Mouse (Mus musculus) gastrocnemius, postnatal 14 days (tissue): ENCODE data around the gene Cyld. TPM values are rescaled to one million over a fixed set of nuclear protein-coding genes. Genes with fewer than 3 reads are reported as not detected.

Source experiments
- DNase-seq: peaks from one replicate; pipeline ENCODE4 v3.0.0; 2021; ENCODE audit warnings: mixed read lengths
- intact Hi-C: fragments of 180-260 bp; cut with DNase I; formaldehyde crosslinking; loops from one replicate; pipeline ENCODE4 v1.15.1; 2025; ENCODE audit warnings: low total_unique reads
- total RNA-seq, 2 experiments: library from RNA; stranded (reverse); gene quantifications; 2 replicates each; pipeline ENCODE4 v1.2.3; 2021

Gene Cyld
- total RNA-seq, 2 experiments from 2014 or later: 10.4 to 11.7 TPM

DNA sequence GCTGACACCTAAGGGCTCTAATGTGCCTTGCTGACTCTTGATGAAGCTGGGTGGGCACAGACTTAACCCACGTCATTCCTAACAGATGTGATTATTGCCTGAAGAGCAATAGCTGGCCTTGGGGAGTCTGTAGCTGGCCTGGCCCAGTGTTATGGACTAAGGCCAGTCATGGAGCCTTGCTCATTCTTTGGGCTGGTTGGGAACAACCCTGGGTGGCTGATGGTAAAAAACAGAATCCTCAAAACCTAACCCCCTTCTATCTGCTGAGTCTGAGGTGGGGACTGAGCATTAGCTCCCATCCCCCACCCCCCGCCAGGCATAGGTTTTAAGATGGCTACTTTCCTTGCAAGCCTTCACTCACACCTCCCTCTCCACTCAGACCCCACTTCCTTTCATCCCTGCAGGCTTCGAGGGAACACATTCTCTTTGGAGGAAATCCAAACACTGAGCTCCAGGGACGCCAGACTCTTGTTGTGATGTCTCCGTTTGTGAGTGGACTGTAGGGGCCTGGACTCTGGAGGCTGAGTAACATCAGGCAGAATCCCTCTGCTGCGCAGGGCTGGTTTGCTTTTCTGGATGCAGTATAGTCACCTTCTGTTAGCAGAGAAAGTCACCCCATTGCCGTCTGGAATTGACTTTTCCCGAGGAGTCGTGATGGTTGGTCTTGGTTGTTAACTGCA is 10.5 kb upstream of the Cyld start:
- DNase-seq: no peak
- intact Hi-C loops: no loop called here

DNA sequence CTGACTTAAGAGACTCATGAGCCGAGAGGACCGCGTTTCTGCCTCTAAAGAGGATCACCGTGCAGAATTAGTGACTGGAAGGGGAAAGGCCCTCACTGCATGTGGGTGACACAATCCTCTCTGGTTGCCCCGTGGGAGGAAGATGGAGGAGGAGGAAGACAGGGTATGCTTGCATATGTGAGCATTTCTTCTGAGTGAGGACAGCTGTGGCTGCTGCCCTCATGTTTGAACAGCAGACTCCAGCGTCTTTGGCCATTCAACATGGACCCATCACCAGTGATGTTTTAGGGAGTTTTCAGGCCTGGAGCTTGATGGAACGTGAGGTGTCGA is 10.0 kb upstream of the Cyld start:
- intact Hi-C loops: no loop called here
- DNase-seq: no peak

DNA sequence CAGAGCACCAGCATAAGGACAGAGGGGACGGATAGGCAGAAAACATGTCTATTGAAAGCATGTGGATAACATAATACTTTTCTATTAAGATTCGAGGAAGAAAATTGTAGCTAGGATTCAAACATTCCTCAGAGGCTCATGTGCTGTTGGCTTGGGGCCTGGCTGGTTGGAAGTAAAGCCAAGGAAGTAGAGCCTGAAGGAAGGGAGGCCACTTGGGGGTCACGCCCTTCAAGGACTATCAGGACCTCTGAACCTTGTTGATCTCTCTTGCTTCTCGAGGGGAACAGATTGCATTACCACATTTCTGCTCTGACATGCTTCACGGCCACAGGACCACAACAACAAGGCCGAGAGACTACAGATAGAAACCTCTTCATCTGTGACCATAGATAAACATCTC is 7.7 kb upstream of the Cyld start:
- DNase-seq: no peak
- intact Hi-C loops: no loop called here

DNA sequence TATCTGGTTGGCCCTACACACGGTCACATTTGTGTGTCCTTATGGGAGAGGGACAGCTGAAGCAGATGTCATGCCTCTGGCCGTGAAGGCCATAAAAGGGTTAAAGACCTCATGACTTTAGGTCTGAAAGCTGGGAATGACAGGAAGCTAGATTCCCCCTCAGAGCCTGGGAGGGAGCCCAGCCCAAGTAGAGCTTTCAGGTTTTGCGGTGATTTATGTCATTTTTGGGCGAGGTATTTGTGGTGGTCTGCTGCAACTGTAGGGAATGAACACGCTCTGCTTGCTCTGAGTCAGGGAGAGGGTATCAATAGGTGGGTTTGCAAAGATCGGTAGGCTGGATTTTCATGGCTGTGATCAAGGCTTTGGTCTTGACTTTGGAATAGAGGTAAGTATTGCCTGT is 6.9 kb upstream of the Cyld start:
- intact Hi-C loops: no loop called here
- no peak for DNase-seq

DNA sequence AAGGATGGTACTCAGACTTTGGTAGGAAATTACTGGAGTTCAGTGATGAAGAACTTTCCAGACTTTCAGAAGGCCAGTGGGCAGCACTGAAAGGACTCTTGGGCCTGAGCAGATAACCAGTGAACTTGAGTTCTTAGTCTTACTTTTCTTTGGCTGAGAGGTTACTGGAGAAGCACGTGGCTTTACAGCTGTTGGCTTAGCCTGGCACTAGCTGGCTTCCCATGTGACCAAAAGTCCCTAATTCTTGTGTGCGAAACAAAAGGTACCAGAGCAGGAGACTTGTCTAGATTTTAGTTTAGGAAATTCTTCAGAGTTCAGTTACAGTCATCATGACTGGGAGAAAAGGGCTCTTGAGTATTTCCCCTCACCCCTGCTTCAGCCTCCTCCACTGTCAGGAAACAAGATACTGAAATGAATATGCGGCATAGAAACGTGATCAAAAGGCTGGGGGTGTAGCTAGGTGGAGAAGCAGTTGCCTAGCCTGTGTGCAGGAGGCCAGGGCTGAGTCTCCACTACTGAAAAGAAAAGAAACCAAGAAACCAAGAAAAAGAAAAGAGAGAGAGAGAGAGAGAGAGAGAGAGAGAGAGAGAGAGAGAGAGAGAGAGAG is 5.4 kb upstream of the Cyld start:
- intact Hi-C loops: no loop called here
- no peak for DNase-seq

DNA sequence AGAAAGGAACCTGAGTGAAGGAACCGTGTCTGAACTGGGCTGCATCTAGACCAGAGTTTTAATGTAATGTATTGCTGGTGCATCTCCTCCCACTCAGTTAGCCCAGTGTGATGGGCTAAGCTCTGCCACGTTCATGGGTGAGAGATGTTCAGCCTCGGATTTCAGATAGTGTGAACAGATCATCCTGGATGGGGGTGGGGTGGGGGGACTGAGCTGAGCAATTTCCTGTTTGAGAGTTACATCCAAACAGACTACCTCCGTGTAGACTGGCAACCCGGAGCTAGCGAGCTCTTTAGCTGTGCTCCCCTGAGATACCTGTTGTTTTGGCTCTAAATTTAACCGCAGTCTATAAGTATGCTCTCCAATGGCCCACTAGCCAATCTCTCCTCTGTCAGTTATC is 4.9 kb upstream of the Cyld start:
- no peak for DNase-seq
- intact Hi-C loops: no loop called here

DNA sequence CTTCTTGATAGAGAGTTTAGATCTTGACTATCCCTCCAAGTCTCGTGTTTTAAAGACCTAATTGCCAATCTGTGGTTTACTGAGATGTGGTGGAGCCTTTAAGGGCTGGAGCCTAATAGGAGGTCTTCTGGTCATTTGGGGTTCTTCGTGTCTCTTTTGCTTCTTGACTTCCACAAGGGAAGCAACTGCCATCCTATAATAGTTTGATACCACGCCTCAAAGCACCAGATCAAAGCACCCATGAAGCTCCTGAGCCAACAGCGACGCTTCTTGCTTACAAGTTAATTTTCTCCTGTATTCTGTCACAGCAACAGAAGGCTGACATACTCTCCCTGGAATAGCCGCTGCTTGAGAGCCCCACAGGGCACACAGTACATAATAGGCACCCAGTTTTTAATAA is 4.0 kb upstream of the Cyld start:
- intact Hi-C loops: no loop called here
- no peak for DNase-seq

DNA sequence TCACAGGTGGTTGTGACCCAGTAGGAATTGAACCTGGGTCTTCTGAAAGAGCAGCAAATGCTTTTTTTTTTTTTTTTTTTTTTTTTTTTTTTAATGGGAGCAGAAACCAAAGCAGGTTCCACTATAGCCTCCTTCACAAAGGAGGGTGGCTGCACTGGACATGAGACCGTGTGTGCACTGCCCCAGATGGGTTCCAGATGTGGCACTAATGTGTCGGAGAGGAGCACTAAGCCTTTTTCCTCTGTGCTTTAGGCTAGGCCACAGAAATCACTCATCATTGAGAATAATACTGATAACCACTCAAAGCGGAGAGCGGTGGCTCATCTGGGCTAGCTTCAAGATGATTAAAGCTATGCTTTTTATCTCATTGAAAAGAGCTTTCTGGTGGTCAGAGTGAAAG is 3.5 kb upstream of the Cyld start:
- intact Hi-C loops: no loop called here
- DNase-seq: no peak

DNA sequence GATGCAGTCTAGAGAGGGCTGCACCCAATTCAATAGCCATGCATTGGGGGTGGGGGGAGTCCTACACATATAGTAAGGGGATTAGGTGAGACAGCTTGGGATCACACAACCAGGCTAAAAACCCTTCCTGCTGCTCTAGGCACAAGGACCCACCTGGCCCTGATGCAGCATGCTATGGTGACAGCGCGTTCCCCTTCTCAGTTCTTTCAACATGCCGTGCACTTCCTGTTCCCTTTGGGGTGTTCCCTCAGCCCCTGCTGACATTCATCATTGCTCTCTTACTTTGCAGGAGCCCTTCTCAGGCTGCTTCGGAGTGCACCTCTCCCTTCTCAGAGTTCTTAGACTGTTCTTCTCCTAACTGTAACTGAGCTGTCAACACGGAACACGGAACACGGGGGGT is 2.5 kb upstream of the Cyld start:
- intact Hi-C loops: no loop called here
- no peak for DNase-seq

DNA sequence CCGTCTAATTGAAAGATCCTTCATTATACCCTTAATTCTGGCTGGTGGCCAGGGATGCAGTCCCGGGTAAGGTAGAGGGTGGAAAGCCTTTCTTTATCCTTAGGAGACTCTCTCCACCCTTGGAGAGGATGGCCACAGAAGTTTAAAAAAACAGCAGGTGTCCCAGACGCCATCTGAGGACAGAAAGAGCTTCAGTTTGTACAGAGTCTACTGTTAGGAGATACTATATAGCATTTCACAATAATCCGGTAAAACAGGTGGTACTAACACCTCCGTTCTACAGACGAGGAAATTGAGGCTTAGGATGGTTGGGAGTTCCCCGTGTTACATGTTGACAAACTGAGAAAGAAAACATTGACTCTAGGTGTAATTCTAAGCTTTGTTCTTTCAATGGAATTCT is 600 bp upstream of the Cyld start:
- intact Hi-C loops: no loop called here
- DNase-seq: no peak

DNA sequence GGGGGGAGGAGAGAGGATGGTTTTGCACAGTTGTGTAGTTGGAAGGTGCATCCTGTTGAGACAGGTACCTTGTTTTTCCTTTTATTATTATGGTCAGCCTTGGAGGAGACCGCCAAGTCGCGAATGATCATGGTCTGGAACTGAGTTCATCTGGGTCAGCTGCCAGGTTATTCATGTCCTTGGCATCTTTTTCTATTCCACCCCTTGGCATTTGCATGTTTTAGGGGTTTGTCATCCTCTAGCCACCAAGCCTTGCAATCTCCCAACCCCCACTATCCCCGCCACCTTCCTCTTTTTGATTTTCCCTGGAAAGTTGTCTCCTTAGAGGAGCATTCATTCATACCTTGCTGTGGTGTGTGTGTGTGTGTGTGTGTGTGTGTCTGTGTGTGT is 809 bp downstream of the Cyld start:
- no peak for DNase-seq
- intact Hi-C loops: no loop called here

DNA sequence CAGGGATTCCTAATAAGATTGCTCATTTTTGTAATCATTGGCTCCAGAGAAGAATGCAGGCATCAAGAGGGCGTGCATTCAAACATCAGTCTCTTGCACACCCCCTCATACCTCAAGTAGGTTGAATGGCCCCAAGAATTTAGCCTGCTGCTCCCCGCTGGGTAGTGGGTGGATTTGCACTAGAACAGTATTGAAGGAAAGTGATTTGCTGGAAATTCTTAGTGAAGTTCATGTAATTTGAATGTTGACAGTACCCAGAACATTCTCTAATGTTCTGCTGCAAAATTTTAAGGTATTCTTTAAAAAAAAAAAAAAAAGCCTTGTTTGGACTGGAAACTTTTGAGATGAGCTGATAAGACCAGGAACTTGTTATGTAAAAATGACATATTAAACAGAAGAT is 1.2 kb downstream of the Cyld start:
- DNase-seq: no peak
- intact Hi-C loops: no loop called here

DNA sequence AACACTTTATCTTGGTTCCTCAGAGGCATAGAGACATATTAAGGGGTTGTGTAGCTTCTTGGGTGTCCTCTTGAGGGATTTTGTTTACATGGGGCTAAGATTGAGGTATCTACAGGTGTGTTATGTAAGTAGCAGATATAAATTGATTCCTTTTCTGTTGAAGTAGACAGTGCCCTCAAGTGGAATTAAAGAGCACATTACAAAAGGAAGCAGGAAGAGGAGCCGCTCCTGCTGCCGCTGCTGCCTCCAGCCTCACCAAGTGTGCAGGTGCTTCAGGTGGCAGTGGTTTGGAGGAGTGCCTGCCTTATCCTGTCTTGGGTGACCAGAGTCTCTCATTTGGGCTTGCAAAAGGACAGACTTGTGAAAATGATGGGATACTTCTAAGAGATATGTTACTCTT is 4.8 kb downstream of the Cyld start:
- no peak for DNase-seq
- intact Hi-C loops: loop anchor here (5.0 kb wide), 1 partner anchor 69 kb away; no protein-coding TSS in a partner anchor

DNA sequence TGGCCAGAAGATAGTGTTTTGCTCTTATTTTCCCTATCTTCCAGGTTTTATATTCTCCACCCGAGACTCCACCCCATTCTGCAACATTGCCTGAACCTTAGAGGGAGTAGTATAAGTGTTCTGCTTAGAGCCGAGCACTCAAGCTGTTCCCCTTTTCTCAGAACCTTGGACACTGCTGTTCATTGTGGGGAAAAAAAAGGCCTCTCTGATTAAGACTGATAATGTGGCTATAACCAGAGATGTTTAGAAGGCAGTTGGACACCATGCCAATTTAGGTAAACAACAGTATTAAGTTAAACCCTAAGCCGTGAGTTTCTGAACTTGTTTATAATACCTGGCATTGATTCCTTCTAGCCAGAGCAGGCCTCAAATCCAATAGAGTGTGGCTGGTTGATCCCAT is 6.0 kb downstream of the Cyld start:
- no peak for DNase-seq
- intact Hi-C loops: loop anchor here (5.0 kb wide), 1 partner anchor 71 kb away; no protein-coding TSS in a partner anchor

DNA sequence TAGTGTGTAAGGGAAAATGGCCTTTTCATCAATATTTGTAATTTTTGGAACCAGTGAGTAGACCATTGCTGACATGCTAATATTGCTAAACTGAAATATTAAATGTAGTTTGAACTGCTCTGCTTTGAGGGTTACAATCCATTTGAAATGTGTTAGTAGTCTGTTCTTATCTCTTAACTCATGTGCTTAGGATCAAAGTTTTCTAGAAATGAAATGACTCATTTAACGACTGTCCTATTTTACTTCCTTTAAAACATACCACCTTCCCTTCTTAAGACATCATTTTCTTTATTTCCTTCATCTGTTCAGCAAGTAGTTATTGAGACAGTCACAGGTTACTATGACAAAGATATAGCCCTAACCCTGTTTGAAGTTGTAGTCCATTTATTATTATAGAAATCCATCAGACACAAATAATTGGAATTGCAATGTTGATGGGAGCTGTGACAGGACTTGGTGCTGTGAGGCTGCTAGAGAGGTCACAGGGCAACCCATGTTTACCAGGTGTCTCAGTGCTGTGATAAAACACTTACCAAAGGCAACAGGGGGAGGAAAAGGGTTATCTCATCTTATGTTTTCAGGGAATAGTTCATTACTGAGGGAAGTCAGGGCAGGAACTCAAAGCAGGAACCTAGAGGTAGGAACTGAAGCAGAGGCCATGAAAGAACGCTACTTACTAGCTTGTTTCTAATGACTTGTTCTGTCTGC is 26.6 kb downstream of the Cyld start:
- DNase-seq: no peak
- intact Hi-C loops: no loop called here

DNA sequence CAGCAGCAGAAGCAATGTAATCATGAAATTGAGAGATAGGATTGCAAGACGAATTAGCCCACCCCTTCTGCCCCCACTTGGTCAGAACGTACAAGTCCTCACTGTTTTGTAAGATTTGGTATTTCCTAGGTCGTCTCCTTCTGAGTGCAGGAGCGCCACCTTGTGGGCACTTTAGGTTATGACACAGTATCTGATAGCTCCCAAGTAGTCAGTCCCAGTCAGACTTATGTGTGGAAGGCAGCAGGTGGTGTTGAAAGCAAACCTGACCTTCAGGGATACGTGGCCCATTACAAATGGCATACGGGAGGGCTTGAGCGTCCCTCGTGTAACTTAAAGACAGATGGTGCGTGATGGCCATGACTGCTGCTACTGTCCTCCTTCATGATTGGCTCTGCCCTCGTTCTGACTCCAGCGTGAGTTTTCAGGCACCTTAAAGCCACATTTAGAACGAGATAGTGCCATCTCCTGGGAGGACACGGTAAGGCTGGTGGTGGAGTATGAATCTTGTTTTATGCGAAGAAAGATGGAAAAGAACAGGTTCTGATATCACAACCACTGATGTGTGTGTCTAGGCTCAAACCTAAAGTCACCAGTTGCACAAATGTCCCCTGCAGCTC is 58.5 kb downstream of the Cyld start:
- DNase-seq: peak; percentile 78
- intact Hi-C loops: no loop called here

DNA sequence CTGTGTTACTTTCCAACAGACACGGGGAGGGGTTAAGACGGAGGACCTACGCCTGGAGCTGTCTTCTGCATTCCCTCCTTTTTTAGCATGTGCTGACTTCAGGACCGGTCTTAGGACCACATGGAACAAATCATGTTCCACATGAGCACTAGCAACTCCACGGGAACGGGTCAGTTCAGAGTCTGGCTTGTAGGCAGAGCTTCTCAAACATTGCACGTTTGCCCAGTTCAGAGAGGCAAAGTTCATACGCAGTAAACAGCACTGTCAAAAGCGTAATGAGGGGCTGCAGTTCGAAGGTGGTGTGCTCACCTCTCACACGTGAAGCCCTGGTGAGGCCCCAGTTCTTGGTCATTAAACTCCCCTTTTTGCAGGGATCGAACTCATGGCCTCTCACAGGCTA is 65.2 kb downstream of the Cyld start:
- intact Hi-C loops: no loop called here
- no peak for DNase-seq

DNA sequence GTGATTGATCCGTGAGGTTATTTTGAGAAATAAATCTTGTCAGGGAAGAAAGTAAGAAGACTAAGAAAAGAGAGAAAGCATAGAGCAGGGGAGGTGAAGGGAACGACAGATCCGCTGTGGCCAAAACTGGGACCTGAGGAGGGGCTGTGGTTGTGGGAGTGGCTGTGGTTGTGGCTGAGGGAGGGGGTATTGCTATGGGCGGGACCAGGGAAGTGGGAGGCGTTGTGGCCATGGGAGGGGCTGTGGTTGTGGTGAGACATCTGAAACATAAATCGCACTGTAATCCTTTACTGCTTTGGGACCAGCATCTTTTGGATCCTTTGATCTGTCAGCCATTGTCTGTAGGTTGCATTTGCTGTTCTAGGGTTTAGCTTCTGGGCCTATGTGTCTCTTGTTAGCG is 74.4 kb downstream of the Cyld start:
- DNase-seq: no peak
- intact Hi-C loops: no loop called here

DNA sequence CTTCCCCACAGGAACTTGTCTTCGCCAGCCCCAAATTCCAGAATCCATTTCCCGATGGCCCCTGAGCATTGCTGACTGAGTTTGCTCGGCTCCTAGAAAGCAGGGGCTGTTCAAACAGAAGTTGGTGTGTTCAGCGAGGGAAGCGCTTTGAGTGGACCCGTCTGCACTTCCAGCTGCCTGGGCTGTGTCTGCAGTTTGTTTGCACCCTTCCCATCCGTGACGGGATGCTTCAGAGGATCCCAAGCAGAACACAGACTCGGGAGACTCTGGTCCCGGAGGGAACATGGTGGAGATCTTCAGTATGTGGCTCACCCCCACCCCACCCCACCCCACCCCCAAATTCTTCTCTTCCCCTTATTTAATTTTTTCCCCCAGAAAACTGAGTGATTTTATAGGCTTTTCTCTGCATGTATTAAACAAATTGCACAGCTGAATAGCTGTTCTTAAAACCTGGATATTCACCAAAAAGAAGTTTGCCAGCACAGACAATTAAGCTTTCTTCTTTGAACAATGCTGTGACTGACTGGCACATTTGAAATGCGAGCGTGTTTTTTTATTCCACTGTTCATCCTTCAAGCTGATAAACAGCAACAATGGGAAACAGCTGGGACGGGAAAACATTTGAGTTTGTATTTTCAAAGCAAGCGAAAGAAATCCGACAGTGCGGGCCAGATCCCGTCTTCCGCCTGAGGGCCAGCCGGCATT is 77.9 kb downstream of the Cyld start:
- DNase-seq: no peak
- intact Hi-C loops: no loop called here

DNA sequence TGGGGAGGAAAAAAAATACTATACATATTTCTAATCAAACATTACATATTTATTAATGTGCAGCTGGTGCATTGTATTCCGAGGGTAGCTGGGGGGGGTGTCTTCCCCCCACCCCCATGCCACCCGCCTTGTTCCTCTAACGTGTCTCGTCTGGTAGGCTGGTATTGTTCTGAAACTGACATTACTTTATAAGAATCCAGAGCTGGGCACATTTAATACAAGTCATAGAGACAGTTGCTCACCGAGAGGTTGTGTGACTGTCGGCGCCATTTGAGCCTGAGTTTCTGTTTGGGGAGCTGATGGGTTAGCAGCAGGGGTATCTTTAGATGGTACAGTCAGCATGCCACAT is 78.4 kb downstream of the Cyld start:
- DNase-seq: no peak
- intact Hi-C loops: no loop called here
